Mouse (Mus musculus) hindbrain, embryonic 11.5 days (tissue): ENCODE measurements at regions not wholly inside any gene's neighbourhood (a gene's known extent, or its start where the extent isn't known, plus 50 kb on each side); places are given as distances from the start of the nearest gene placed in this dataset.

Experiments
- ATAC-seq: fragments of 200-750 bp; cut with Nextera tagmentation; 2 replicates; pipeline ENCODE4 v1.8.0; 2017; ENCODE audit warnings: mild to moderate bottlenecking, moderate TSS enrichment, moderate library complexity; ENCODE audit not compliant: low FRiP score
- DNase-seq: peaks from one replicate; pipeline ENCODE4 v3.0.0-alpha.2; 2015; ENCODE audit warnings: low spot score
- H3K27ac ChIP-seq: fragments of 300-500 bp; sonication (generic); 2 replicates; pipeline ENCODE4 v1.5.1; 2014; ENCODE audit warnings: mild to moderate bottlenecking, low read depth, low read length
- H3K27me3 ChIP-seq: fragments of 300-500 bp; sonication (generic); 2 replicates; pipeline ENCODE4 v1.6.1; 2014; ENCODE audit warnings: mild to moderate bottlenecking, low read length, moderate library complexity, mixed read lengths; ENCODE audit not compliant: control insufficient read depth, insufficient read depth
- H3K36me3 ChIP-seq: fragments of 300-500 bp; sonication (generic); 2 replicates; pipeline ENCODE4 v1.6.1; 2014; ENCODE audit warnings: mild to moderate bottlenecking, low read length, moderate library complexity, mixed read lengths; ENCODE audit not compliant: control insufficient read depth, insufficient read depth
- H3K4me1 ChIP-seq: fragments of 300-500 bp; sonication (generic); replicated peaks from 2 replicates; pipeline ENCODE4 v1.6.1; 2014; ENCODE audit warnings: low read length, mixed read lengths; ENCODE audit not compliant: control insufficient read depth, insufficient read depth
- H3K4me2 ChIP-seq: fragments of 300-500 bp; sonication (generic); replicated peaks from 2 replicates; pipeline ENCODE4 v1.6.1; 2014; ENCODE audit warnings: mild to moderate bottlenecking, low read depth, low read length
- H3K4me3 ChIP-seq: fragments of 300-500 bp; sonication (generic); 2 replicates; pipeline ENCODE4 v1.5.1; 2014; ENCODE audit warnings: low read depth, low read length
- H3K9ac ChIP-seq: fragments of 300-500 bp; sonication (generic); 2 replicates; pipeline ENCODE4 v1.6.1; 2014; ENCODE audit warnings: low read depth, low read length
- H3K9me3 ChIP-seq: fragments of 300-500 bp; sonication (generic); 2 replicates; pipeline ENCODE4 v1.6.1; 2016; ENCODE audit warnings: low read length; ENCODE audit not compliant: control insufficient read depth

- H3K4me1 ChIP-seq: no peaks in the 10 kb centered on the region
- no peaks in the 10 kb centered on the region for H3K36me3 ChIP-seq
- H3K4me3 ChIP-seq: no peak overlapping the region
- H3K9me3 ChIP-seq: no peaks in the 10 kb centered on the region
- no peak for ATAC-seq
- H3K27me3 ChIP-seq: no peaks in the 10 kb centered on the region
- no peak for DNase-seq
- no peak overlapping the region for H3K27ac ChIP-seq
- H3K4me2 ChIP-seq: no peak overlapping the region
- no peak overlapping the region for H3K9ac ChIP-seq
Observed at GRCm38 (mm10) chr10:54509766-54510165, 433.4 kb upstream of the Man1a start.
